Mouse (Mus musculus): ENCODE results near the gene Vps54. TPM values are rescaled to one million over a fixed set of nuclear protein-coding genes. Genes with fewer than 3 reads are reported as not detected.

Gene Vps54
- polyA plus RNA-seq, 1 experiment from 2014 or later = 10.4 TPM

DNA sequence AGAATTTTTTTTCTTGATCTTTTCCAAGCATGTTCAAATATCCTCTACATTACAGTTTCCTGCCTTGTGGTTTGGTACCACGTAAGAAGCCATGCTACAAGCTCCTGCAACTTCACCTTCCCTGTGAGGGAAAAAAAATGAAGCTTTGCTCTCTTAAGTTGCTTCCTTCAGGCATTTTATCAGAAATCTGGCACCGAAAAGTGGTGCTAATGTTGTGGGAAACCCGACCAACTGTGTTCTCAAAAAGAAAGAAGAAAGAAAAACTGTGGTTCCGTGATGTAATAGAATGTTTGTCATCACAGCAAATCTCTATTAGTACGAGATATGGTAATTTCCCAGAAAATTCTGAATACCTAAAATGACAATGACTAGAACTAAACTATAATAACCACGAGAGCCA, 15.0 kb upstream of the Vps54 start:
- 88% methylated on average over 6 of the region's 6 CpGs for WGBS
- H3K27me3 ChIP-seq (replicated peaks) = no peaks in the 10 kb centered on the region
- no peak for ATAC-seq (ENCODE audit: low FRiP score)
- no peak overlapping the region for H3K9ac ChIP-seq (replicated peaks)
- no peak overlapping the region for H3K4me2 ChIP-seq
- H3K4me3 ChIP-seq (replicated peaks) = no peak overlapping the region
- H3K27ac ChIP-seq (replicated peaks) = no peak overlapping the region
- no peaks in the 10 kb centered on the region for H3K36me3 ChIP-seq
- H3K4me1 ChIP-seq = no peaks in the 10 kb centered on the region
- no peaks in the 10 kb centered on the region for H3K9me3 ChIP-seq (replicated peaks)

DNA sequence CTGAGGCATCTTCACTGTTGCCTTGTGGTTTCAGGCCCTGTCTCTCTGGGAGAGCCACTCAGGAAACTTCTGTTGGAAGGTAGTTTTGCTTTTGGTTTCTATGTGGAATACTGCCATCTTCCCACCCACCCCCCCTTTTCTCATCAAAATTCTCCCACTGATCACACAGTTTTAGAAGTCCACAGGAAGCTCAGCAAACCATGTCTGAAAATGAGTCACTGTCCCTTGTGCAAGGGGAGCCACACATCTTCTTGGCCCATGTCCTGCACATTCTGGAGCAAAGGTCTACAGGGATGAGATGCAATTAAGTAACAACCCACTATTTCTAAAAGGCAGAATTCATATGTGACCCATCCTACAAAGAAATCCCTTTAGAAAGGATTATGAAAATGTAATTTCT, 14.6 kb upstream of the Vps54 start:
- Histone ChIP-seq H3K4me1 (no peaks in the 10 kb centered on the region), H3K4me3 (replicated peaks) (no peak overlapping the region), H3K4me2 (no peak overlapping the region), H3K9me3 (replicated peaks) (no peaks in the 10 kb centered on the region), H3K36me3 (no peaks in the 10 kb centered on the region), H3K9ac (replicated peaks) (no peak overlapping the region), H3K27me3 (replicated peaks) (no peaks in the 10 kb centered on the region), H3K27ac (replicated peaks) (no peak overlapping the region)
- no peak for ATAC-seq (ENCODE audit: low FRiP score)

- H3K4me3 ChIP-seq (replicated peaks) = no peak overlapping the region
- ATAC-seq (ENCODE audit: low FRiP score) = no peak
- H3K4me1 ChIP-seq = no peaks in the 10 kb centered on the region
Measured at GRCm38 (mm10) chr11:21224983-21225382, 14.1 kb upstream of the Vps54 start.

GRCm38 (mm10) chr11:21235381-21235780, 3.7 kb upstream of the Vps54 start:
- peaks cover 7% of the 10 kb centered on the region for H3K4me1 ChIP-seq
- H3K9me3 ChIP-seq (replicated peaks) = no peaks in the 10 kb centered on the region
- H3K36me3 ChIP-seq = no peaks in the 10 kb centered on the region
- no peak overlapping the region for H3K27ac ChIP-seq (replicated peaks)
- H3K4me3 ChIP-seq (replicated peaks) = no peak overlapping the region
- H3K4me2 ChIP-seq = no peak overlapping the region
- H3K9ac ChIP-seq (replicated peaks) = no peak overlapping the region
- no peaks in the 10 kb centered on the region for H3K27me3 ChIP-seq (replicated peaks)
- no peak for ATAC-seq (ENCODE audit: low FRiP score)

More at GRCm38 (mm10) chr11:21224983-21225382, 14.1 kb upstream of the Vps54 start:
- Histone ChIP-seq H3K36me3 (no peaks in the 10 kb centered on the region), H3K9ac (replicated peaks) (no peak overlapping the region), H3K27me3 (replicated peaks) (no peaks in the 10 kb centered on the region), H3K4me2 (no peak overlapping the region), H3K27ac (replicated peaks) (no peak overlapping the region), H3K9me3 (replicated peaks) (no peaks in the 10 kb centered on the region)

- Histone ChIP-seq H3K27me3 (replicated peaks) (no peaks in the 10 kb centered on the region), H3K4me2 (no peak overlapping the region), H3K9me3 (replicated peaks) (no peaks in the 10 kb centered on the region), H3K4me3 (replicated peaks) (no peak overlapping the region), H3K27ac (replicated peaks) (no peak overlapping the region), H3K36me3 (no peaks in the 10 kb centered on the region), H3K4me1 (peaks cover 9% of the 10 kb centered on the region), H3K9ac (replicated peaks) (no peak overlapping the region)
- ATAC-seq (ENCODE audit: low FRiP score) = no peak
- WGBS = 54% methylated on average over 2 of the region's 2 CpGs
Measured at GRCm38 (mm10) chr11:21235821-21236220, 3.3 kb upstream of the Vps54 start.

DNA sequence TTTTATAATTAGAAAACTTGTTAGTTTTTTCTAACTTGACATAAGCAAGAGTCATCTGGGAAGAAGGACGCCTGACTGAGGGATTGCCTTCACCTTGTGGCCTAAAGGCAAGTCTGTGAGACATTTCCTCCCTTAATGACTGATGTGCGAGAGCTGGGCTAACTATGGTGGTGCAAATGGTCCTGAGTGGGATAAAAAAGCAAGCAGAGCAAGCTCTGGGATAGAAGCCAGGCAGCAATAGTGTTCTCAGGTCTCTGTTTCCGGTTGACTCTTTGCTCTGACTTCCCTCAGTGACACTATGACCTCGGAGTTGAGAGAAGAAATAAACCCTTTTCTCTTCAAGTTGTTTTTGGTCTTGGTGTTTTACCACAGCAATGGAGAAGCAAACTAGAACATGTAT, 2.1 kb upstream of the Vps54 start:
- H3K4me1 ChIP-seq = peaks cover 15% of the 10 kb centered on the region
- no peak for ATAC-seq (ENCODE audit: low FRiP score)
- no peak overlapping the region for H3K9ac ChIP-seq (replicated peaks)
- no peak overlapping the region for H3K4me2 ChIP-seq
- H3K27ac ChIP-seq (replicated peaks) = no peak overlapping the region
- no peak overlapping the region for H3K4me3 ChIP-seq (replicated peaks)
- H3K36me3 ChIP-seq = no peaks in the 10 kb centered on the region
- no peaks in the 10 kb centered on the region for H3K9me3 ChIP-seq (replicated peaks)
- 75% methylated on average over 4 of the region's 4 CpGs for WGBS
- H3K27me3 ChIP-seq (replicated peaks) = no peaks in the 10 kb centered on the region

- Histone ChIP-seq H3K4me3 (replicated peaks) (peak overlapping the region; percentile 90), H3K4me2 (peak overlapping the region; percentile 70), H3K27me3 (replicated peaks) (no peaks in the 10 kb centered on the region), H3K4me1 (peaks cover 18% of the 10 kb centered on the region), H3K27ac (replicated peaks) (peak overlapping the region; percentile 95; the same call in 1 of the 2 replicates), H3K9me3 (replicated peaks) (no peaks in the 10 kb centered on the region), H3K9ac (replicated peaks) (no peak overlapping the region), H3K36me3 (no peaks in the 10 kb centered on the region)
- no peak for ATAC-seq (ENCODE audit: low FRiP score)
- WGBS = 97% methylated on average over 2 of the region's 2 CpGs
Measured at GRCm38 (mm10) chr11:21237474-21238278, 1.4 kb upstream of the Vps54 start.

- H3K27me3 ChIP-seq (replicated peaks) = no peaks in the 10 kb centered on the region
- ATAC-seq (ENCODE audit: low FRiP score) = peak; percentile 95
- no peaks in the 10 kb centered on the region for H3K9me3 ChIP-seq (replicated peaks)
- H3K9ac ChIP-seq (replicated peaks) = peak overlapping the region; percentile 98
- H3K4me2 ChIP-seq = peak overlapping the region; percentile 70
- H3K4me3 ChIP-seq (replicated peaks) = peak overlapping the region; percentile 90
- peaks cover 24% of the 10 kb centered on the region for H3K4me1 ChIP-seq
- no peaks in the 10 kb centered on the region for H3K36me3 ChIP-seq
- H3K27ac ChIP-seq (replicated peaks) = peak overlapping the region; percentile 95
- 3% methylated on average over 23 of the region's 65 CpGs for WGBS
Measured at GRCm38 (mm10) chr11:21238279-21239020, 631 bp upstream of the Vps54 start.

- Histone ChIP-seq H3K36me3 (no peaks in the 10 kb centered on the region), H3K27ac (replicated peaks) (peak overlapping the region; percentile 95), H3K27me3 (replicated peaks) (no peaks in the 10 kb centered on the region), H3K4me3 (replicated peaks) (peak overlapping the region; percentile 90), H3K9ac (replicated peaks) (peak overlapping the region; percentile 98), H3K9me3 (replicated peaks) (no peaks in the 10 kb centered on the region), H3K4me1 (peaks cover 24% of the 10 kb centered on the region), H3K4me2 (peak overlapping the region; percentile 70)
- 29% methylated on average over 7 of the region's 7 CpGs for WGBS
- ATAC-seq (ENCODE audit: low FRiP score) = no peak
Measured at GRCm38 (mm10) chr11:21239763-21240509, 855 bp downstream of the Vps54 start.

DNA sequence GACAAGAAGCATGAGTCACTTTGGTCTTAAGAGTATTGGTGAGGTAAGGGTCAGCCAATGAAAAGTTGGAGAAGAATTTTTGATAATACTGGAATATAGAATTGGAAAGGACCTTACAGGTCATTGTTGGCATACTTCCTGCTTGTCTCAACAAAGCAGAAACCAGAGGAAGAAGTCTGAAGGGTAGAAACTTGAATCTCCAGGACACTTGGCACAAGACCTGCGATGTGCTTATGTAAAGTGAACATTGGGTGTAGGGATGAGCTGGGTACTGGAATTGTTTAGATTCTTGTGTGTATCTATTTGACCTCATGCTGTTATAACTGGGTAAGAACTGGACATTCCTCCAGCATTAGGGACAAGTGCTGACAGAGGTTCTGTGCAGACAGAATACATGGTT, 2.3 kb downstream of the Vps54 start:
- H3K4me3 ChIP-seq (replicated peaks) = no peak overlapping the region
- no peak overlapping the region for H3K27ac ChIP-seq (replicated peaks)
- H3K36me3 ChIP-seq = no peaks in the 10 kb centered on the region
- H3K4me1 ChIP-seq = peaks cover 24% of the 10 kb centered on the region
- H3K4me2 ChIP-seq = 0 out of 2 replicates have a peak overlapping the region, but pooled peaks have one; percentile 0
- WGBS = 73% methylated on average over 1 of the region's 1 CpGs
- no peak overlapping the region for H3K9ac ChIP-seq (replicated peaks)
- no peaks in the 10 kb centered on the region for H3K27me3 ChIP-seq (replicated peaks)
- no peak for ATAC-seq (ENCODE audit: low FRiP score)
- H3K9me3 ChIP-seq (replicated peaks) = no peaks in the 10 kb centered on the region

- Histone ChIP-seq H3K27me3 (replicated peaks) (no peaks in the 10 kb centered on the region), H3K36me3 (no peaks in the 10 kb centered on the region), H3K9me3 (replicated peaks) (no peaks in the 10 kb centered on the region), H3K27ac (replicated peaks) (no peak overlapping the region), H3K4me1 (peaks cover 8% of the 10 kb centered on the region; the same call in 1 of the 2 replicates), H3K9ac (replicated peaks) (no peak overlapping the region), H3K4me2 (no peak overlapping the region), H3K4me3 (replicated peaks) (no peak overlapping the region)
- 86% methylated on average over 4 of the region's 4 CpGs for WGBS
- peak; percentile 33; the same call in 1 of the 2 replicates for ATAC-seq (ENCODE audit: low FRiP score)
Measured at GRCm38 (mm10) chr11:21247203-21247865, 8.3 kb downstream of the Vps54 start.
